Mouse (Mus musculus) embryonic facial prominence, embryonic 12.5 days (tissue): ENCODE measurements at regions not wholly inside any gene's neighbourhood (a gene's known extent, or its start where the extent isn't known, plus 50 kb on each side); places are given as distances from the start of the nearest gene placed in this dataset.

Source experiments
- ATAC-seq: fragments of 200-750 bp; cut with Nextera tagmentation; 2 replicates; pipeline ENCODE4 v1.8.0; 2017; ENCODE audit not compliant: insufficient number of reproducible peaks, insufficient read depth, low FRiP score, low TSS enrichment
- H3K27ac ChIP-seq: fragments of 300-500 bp; sonication (generic); 2 replicates; pipeline ENCODE4 v1.5.1; 2016; ENCODE audit warnings: mild to moderate bottlenecking
- H3K27me3 ChIP-seq: fragments of 300-500 bp; sonication (generic); 2 replicates; pipeline ENCODE4 v1.6.1; 2016; ENCODE audit warnings: mild to moderate bottlenecking, moderate library complexity
- H3K36me3 ChIP-seq: fragments of 300-500 bp; sonication (generic); 2 replicates; pipeline ENCODE4 v1.6.1; 2016; ENCODE audit warnings: mild to moderate bottlenecking
- H3K4me1 ChIP-seq: fragments of 300-500 bp; sonication (generic); 2 replicates; pipeline ENCODE4 v1.6.1; 2016
- H3K4me2 ChIP-seq: fragments of 300-500 bp; sonication (generic); replicated peaks from 2 replicates; pipeline ENCODE4 v1.6.1; 2016; ENCODE audit warnings: mild to moderate bottlenecking, moderate library complexity
- H3K4me3 ChIP-seq: fragments of 300-500 bp; sonication (generic); 2 replicates; pipeline ENCODE4 v1.5.1; 2016; ENCODE audit warnings: mild to moderate bottlenecking
- H3K9ac ChIP-seq: fragments of 300-500 bp; sonication (generic); 2 replicates; pipeline ENCODE4 v1.6.1; 2016; ENCODE audit warnings: mild to moderate bottlenecking, moderate library complexity
- H3K9me3 ChIP-seq: fragments of 300-500 bp; sonication (generic); 2 replicates; pipeline ENCODE4 v1.6.1; 2016; ENCODE audit warnings: mild to moderate bottlenecking, moderate library complexity
- WGBS: fragments of 180-500 bp; shearing (Covaris S2); methylation state at CpG from one replicate; pipeline ENCODE4 v1.1.7; 2016; 5-methylcytosine and 5-hydroxymethylcytosine counted together

- Histone ChIP-seq H3K27me3 (0 out of 2 replicates have a peak, but pooled peaks cover 4% of the 10 kb centered on the region), H3K4me1 (peaks cover 25% of the 10 kb centered on the region), H3K4me2 (peak overlapping the region; percentile 24; the same call in 1 of the 2 replicates), H3K9me3 (no peaks in the 10 kb centered on the region), H3K36me3 (no peaks in the 10 kb centered on the region), H3K4me3 (no peak overlapping the region), H3K9ac (no peak overlapping the region), H3K27ac (no peak overlapping the region)
- 19% methylated on average over 11 of the region's 11 CpGs for WGBS
- ATAC-seq = peak; percentile 47; the same call in 1 of the 2 replicates
Measured at GRCm38 (mm10) chr9:69899371-69899770, 89.9 kb upstream of the Bnip2 start.

DNA sequence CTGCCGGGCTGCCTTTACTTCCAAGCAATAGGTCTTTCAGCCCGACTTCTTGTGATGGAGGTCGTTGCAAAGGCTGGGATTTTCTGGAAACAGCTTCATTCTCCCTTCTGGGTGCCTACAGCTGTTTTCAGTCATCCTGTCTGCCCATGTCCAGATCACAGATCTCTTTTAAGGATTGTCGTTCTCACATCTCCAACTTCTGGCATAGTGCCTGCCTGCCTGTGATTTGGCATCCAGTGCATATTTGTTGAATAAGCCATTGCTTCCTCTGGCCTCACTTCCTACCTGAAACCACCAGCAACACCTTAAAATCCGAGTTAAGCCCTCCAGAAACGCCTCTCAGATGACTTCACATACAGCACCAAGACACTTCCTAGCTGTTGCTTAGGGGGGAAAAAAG, 88.4 kb upstream of the Bnip2 start:
- peaks cover 25% of the 10 kb centered on the region for H3K4me1 ChIP-seq
- no peak overlapping the region for H3K4me3 ChIP-seq
- H3K9ac ChIP-seq = no peak overlapping the region
- no peak for ATAC-seq
- 0 out of 2 replicates have a peak, but pooled peaks cover 4% of the 10 kb centered on the region for H3K27me3 ChIP-seq
- H3K9me3 ChIP-seq = no peaks in the 10 kb centered on the region
- no peak overlapping the region for H3K27ac ChIP-seq
- 54% methylated on average over 6 of the region's 6 CpGs for WGBS
- no peak overlapping the region for H3K4me2 ChIP-seq
- no peaks in the 10 kb centered on the region for H3K36me3 ChIP-seq

- no peak overlapping the region for H3K4me3 ChIP-seq
Measured at GRCm38 (mm10) chr9:69907123-69907945, 81.9 kb upstream of the Bnip2 start.

DNA sequence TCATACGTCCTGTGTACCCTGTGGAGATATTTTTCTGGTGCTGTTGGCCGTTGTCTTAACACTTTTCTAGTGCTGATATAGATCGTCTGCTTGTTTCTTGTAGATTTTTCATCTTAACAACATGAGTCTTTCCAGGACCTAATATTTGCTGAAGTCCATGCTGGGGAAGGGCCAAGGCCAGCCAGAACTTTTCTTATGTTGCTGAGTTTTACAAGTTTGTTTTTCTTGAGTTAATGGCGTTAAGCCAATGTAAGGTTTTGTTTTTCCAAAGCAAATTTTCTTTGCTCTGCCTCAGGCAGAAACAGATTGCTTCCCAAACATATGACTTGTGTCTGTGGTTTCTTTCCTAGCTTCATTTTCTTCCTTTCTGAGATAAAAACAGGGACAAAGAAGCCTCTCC, 78.6 kb upstream of the Bnip2 start:
- H3K4me2 ChIP-seq = no peak overlapping the region
- no peak overlapping the region for H3K4me3 ChIP-seq
- no peaks in the 10 kb centered on the region for H3K27me3 ChIP-seq
- peaks cover 4% of the 10 kb centered on the region; the same call in 1 of the 2 replicates for H3K4me1 ChIP-seq
- no peak overlapping the region for H3K27ac ChIP-seq
- ATAC-seq = no peak
- no peaks in the 10 kb centered on the region for H3K36me3 ChIP-seq
- 69% methylated on average over 4 of the region's 4 CpGs for WGBS
- H3K9me3 ChIP-seq = no peaks in the 10 kb centered on the region
- no peak overlapping the region for H3K9ac ChIP-seq

More at GRCm38 (mm10) chr9:69907123-69907945, 81.9 kb upstream of the Bnip2 start:
- Histone ChIP-seq H3K36me3 (no peaks in the 10 kb centered on the region), H3K27me3 (no peaks in the 10 kb centered on the region), H3K9ac (no peak overlapping the region), H3K4me2 (0 out of 2 replicates have a peak overlapping the region, but pooled peaks have one; percentile 3), H3K27ac (no peak overlapping the region), H3K4me1 (peaks cover 4% of the 10 kb centered on the region; the same call in 1 of the 2 replicates), H3K9me3 (no peaks in the 10 kb centered on the region)
- no peak for ATAC-seq
- 45% methylated on average over 21 of the region's 21 CpGs for WGBS

DNA sequence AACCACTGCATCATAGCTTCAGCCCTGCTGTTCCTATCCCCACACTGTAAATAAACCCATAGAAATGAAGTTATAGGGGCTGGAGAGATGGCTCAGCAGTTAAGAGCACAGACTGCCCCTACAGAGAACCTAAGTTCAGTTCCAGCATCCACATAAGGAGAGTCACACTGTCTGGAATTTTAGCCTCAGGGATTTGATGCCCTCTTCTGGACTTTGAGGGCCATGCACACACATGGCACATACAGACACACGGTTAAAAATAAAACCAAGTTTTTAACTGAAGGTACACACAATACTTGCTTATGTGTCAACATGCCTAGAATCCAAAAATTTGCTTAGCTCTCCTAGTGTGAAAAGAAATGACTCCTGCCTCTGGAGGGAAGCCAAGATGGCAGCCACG, 61.1 kb upstream of the Bnip2 start:
- Histone ChIP-seq H3K36me3 (no peaks in the 10 kb centered on the region), H3K27ac (no peak overlapping the region), H3K4me2 (no peak overlapping the region), H3K4me1 (no peaks in the 10 kb centered on the region), H3K9ac (no peak overlapping the region), H3K27me3 (no peaks in the 10 kb centered on the region), H3K4me3 (no peak overlapping the region), H3K9me3 (no peaks in the 10 kb centered on the region)
- 63% methylated on average over 2 of the region's 2 CpGs for WGBS
- no peak for ATAC-seq

DNA sequence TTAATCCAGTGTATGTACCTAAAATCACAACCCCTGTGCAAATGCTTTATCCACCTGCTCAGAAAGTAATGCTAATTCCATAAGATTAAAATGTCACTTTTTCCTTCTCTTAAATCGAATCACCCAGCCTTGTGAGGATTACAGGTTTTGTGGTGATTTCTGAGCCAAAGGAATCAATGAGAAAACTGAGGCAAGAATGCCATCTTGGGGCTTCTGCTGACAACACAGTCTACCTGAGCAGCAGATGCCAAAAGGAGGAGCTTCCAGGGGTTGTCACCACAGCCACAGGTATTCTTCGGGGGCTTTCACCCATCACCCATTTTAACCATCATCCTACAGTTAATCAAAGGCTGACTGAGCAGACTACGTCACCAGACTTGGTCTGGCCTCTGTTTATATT, 51.4 kb upstream of the Bnip2 start:
- no peaks in the 10 kb centered on the region for H3K36me3 ChIP-seq
- 85% methylated on average over 3 of the region's 3 CpGs for WGBS
- no peak overlapping the region for H3K27ac ChIP-seq
- H3K9ac ChIP-seq = no peak overlapping the region
- no peaks in the 10 kb centered on the region for H3K9me3 ChIP-seq
- ATAC-seq = no peak
- H3K4me2 ChIP-seq = no peak overlapping the region
- H3K27me3 ChIP-seq = no peaks in the 10 kb centered on the region
- no peak overlapping the region for H3K4me3 ChIP-seq
- H3K4me1 ChIP-seq = no peaks in the 10 kb centered on the region
